Mouse (Mus musculus): ENCODE data around the gene Larp6. TPM values are rescaled to one million over a fixed set of nuclear protein-coding genes. Genes with fewer than 3 reads are reported as not detected.
A peak's percentile ranks its signal among the peaks of the same experiment; 100 is the strongest.

Larp6 gene
- polyA plus RNA-seq, 1 experiment from 2014 or later, result 1.1 TPM

DNA sequence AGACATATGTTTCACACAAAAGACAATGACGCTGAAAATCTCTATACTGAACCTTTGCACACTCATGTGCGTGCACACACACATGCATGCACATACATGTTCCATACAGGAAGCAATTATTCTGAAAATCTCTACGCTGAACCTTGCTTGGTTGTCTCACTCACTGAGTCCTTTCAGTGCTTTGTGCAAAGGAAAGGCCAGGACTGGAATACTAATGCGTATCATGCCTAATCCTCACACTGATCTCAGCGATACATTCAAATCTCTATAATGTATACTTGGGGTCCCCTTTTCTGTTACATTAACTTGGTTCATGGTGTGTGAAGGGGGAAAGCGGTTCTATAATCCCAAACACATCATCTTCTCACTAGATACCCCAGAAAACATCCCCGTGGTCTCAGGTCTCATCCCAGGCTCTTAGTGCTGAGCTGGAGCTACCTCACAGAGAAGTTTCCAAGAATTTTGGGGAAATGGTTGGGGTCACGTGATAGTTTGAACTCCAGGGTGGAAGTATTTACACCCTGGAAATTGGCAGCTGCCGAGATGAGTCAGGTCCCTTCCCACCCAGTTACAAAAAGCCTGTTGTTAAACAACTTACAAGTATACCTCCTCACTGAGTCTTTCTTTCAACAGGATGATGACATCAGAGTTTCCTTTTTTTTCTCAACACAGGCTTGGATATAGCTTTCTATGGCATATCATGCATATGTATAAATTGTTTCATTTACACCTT, 69.4 kb downstream of the Larp6 start:
- Histone ChIP-seq H3K27me3 (replicated peaks; ENCODE audit: insufficient read depth, low read length) (no peaks in the 10 kb centered on the region), H3K4me3 (ENCODE audit: low read depth, low read length) (no peak overlapping the region), H3K27ac (ENCODE audit: low read length) (no peak overlapping the region), H3K9ac (replicated peaks; ENCODE audit: low read depth) (no peak overlapping the region), H3K4me2 (replicated peaks; ENCODE audit: low read depth, low read length) (no peak overlapping the region), H3K9me3 (ENCODE audit: low read length) (no peaks in the 10 kb centered on the region), H3K36me3 (ENCODE audit: insufficient read depth, low read length) (no peaks in the 10 kb centered on the region), H3K4me1 (ENCODE audit: insufficient read depth, low read depth, low read length) (no peaks in the 10 kb centered on the region)
- 82% methylated on average over 9 of the region's 9 CpGs for WGBS
- ATAC-seq (no peak), DNase-seq (ENCODE audit: low spot score) (no peak)
- TF ChIP-seq CTCF (IDR thresholded peaks at IDR 0.05) (no peak), EP300 (IDR thresholded peaks at IDR 0.05) (no peak)

DNA sequence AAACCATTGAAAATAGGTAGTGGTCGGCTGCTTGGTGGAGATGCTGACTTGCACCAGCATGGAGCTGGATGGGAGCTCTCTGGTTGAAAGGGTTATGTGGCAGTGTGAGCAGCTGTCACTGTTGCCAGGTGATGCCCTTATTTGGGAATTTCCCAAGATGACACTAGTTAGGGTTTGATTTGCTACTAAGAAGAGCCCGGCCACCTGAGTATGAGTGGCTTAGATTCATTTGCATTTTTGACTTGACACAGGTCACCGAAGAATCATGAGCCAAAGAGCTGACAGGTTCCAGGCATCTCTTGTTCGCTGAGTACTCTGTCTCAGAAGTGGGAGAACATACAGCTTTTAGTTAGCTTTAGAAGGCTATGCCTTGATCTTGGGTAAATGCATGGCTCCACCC, 72.3 kb downstream of the Larp6 start:
- Histone ChIP-seq H3K9me3 (ENCODE audit: low read length) (no peaks in the 10 kb centered on the region), H3K27me3 (replicated peaks; ENCODE audit: insufficient read depth, low read length) (no peaks in the 10 kb centered on the region), H3K36me3 (ENCODE audit: insufficient read depth, low read length) (no peaks in the 10 kb centered on the region), H3K27ac (ENCODE audit: low read length) (no peak overlapping the region), H3K4me2 (replicated peaks; ENCODE audit: low read depth, low read length) (no peak overlapping the region), H3K9ac (replicated peaks; ENCODE audit: low read depth) (no peak overlapping the region), H3K4me3 (ENCODE audit: low read depth, low read length) (no peak overlapping the region), H3K4me1 (ENCODE audit: insufficient read depth, low read depth, low read length) (no peaks in the 10 kb centered on the region)
- ATAC-seq (no peak), DNase-seq (ENCODE audit: low spot score) (no peak)
- TF ChIP-seq CTCF (IDR thresholded peaks at IDR 0.05) (no peak), EP300 (IDR thresholded peaks at IDR 0.05) (no peak)
- 63% methylated on average over 4 of the region's 4 CpGs for WGBS

DNA sequence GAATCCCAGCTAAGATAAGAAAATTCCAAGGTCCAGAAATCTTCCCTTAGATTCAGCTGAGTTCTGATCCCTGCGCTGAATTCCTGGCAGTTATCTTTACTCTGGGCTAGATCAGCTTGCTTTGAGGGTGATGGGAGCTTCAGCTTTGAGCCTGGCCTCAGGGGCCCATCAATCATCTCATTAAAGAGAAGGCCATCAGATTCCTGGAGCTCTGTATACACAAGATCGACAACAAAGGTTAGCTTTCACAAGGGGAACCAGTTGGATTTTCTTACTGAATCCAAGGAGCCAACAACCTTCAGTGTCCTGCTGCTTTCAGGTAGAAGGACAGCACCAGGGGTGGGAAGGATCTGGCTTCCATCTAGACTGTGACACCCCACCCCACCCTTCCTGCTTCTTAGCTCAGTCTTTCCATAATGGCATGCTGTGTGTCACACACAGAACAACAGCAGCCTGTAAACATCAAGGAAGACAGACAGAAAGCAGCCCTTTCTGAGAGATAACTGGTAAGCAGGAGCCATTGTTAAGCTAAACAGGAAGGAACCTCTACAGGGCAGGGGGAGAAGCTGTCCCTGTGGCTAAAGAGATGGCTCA, 74.8 kb downstream of the Larp6 start:
- 6% methylated on average over 2 of the region's 2 CpGs for WGBS
- H3K27me3 ChIP-seq (replicated peaks; ENCODE audit: insufficient read depth, low read length), result no peaks in the 10 kb centered on the region
- ATAC-seq, result peak; percentile 64
- H3K36me3 ChIP-seq (ENCODE audit: insufficient read depth, low read length), result no peaks in the 10 kb centered on the region
- H3K9ac ChIP-seq (replicated peaks; ENCODE audit: low read depth), result no peak overlapping the region
- H3K9me3 ChIP-seq (ENCODE audit: low read length), result no peaks in the 10 kb centered on the region
- H3K4me3 ChIP-seq (ENCODE audit: low read depth, low read length), result no peak overlapping the region
- TF ChIP-seq EP300 (IDR thresholded peaks at IDR 0.05) (peak; percentile 35; the same call in 1 of the 2 replicates), CTCF (IDR thresholded peaks at IDR 0.05) (no peak)
- H3K27ac ChIP-seq (ENCODE audit: low read length), result peak overlapping the region; percentile 32; the same call in 1 of the 2 replicates
- H3K4me1 ChIP-seq (ENCODE audit: insufficient read depth, low read depth, low read length), result no peaks in the 10 kb centered on the region
- peak; percentile 30 for DNase-seq (ENCODE audit: low spot score)
- H3K4me2 ChIP-seq (replicated peaks; ENCODE audit: low read depth, low read length), result no peak overlapping the region

Other genes with a start within 250 kb of the Larp6 start
- gene Thsd4, start 190.9 kb upstream of the Larp6 start, polyA plus RNA-seq (2015; fragmentation: Nextera tagmentation; extraction: Ambion mirVana), result 3.4 and 3.6 TPM in 2 replicates
- 8.3 and 9.0 TPM in 2 replicates for gene Lrrc49, start 24.8 kb upstream of the Larp6 start, polyA plus RNA-seq (2015; fragmentation: Nextera tagmentation; extraction: Ambion mirVana)
- 23.5 and 25.9 TPM in 2 replicates for gene Uaca, start 81.6 kb downstream of the Larp6 start, polyA plus RNA-seq (2015; fragmentation: Nextera tagmentation; extraction: Ambion mirVana)

Measured in lung, postnatal 0 days (tissue).